Mouse (Mus musculus): ENCODE results near the gene Agmo. TPM values are rescaled to one million over a fixed set of nuclear protein-coding genes. Genes with fewer than 3 reads are reported as not detected.

Gene Agmo
- not detected for total RNA-seq (2023)

DNA sequence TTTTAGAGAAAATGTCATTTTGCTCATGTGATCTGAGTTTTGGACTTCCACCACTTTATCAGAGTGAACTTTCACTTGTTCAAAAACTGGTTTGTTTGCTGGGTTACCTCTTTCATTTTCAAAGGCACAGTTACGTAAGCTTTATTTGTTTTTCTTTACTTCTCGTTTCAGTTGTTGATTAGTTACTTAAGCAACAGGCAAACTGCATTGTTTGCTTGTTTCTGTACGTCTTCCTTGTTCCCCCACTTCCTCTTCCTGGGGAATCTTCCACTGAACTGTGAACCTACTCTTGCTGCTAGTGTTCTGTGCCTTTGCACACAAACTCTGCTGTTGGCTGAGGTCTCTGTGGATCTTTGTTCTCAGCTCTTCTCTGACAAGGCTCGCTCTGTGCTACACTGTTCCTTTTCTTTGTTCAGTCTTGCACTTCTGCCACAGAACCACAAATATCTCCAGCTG is at the start of gene Agmo:
Gene Agmo, plus strand, starts transcription at position 76 of the 456 bp plus-strand sequence.

Other genes with a start within 250 kb of the Agmo start
- gene Meox2, start 133.1 kb upstream of the Agmo start, total RNA-seq (2023), result not detected